Mouse (Mus musculus) gastrocnemius, postnatal 25 days (tissue): ENCODE measurements around the gene Map2k2. TPM values are rescaled to one million over a fixed set of nuclear protein-coding genes. Genes with fewer than 3 reads are reported as not detected.
"Not testable (repeated sequence)": the region's sequence is repeated elsewhere in the genome, so short reads cannot be mapped to it uniquely, and the experiment has no call there.

ENCODE experiments used
- DNase-seq: peaks from one replicate; pipeline ENCODE4 v3.0.0; 2022
- total RNA-seq, 2 experiments: library from RNA; stranded (reverse); gene quantifications; 1 replicate in 1 of 2; 2 replicates in 1 of 2; pipeline ENCODE4 v1.2.3; 2021

Map2k2 gene
- total RNA-seq, 2 experiments from 2014 or later: 149 to 161 TPM

GRCm38 (mm10) chr10:81142551-81142981 lies 36.9 kb downstream of the Map2k2 start:
- no peak for DNase-seq

GRCm38 (mm10) chr10:81143157-81143633 lies 37.5 kb downstream of the Map2k2 start:
- DNase-seq: no peak

- DNase-seq: no peak
Observed at GRCm38 (mm10) chr10:81143845-81144437, 38.2 kb downstream of the Map2k2 start.

- DNase-seq: no peak
Observed at GRCm38 (mm10) chr10:81144667-81145066, 39.0 kb downstream of the Map2k2 start.

GRCm38 (mm10) chr10:81145307-81145706 lies 39.6 kb downstream of the Map2k2 start:
- no peak for DNase-seq

- DNase-seq: no peak
Observed at GRCm38 (mm10) chr10:81145778-81146177, 40.1 kb downstream of the Map2k2 start.

- DNase-seq: no peak
Observed at GRCm38 (mm10) chr10:81146296-81146695, 40.6 kb downstream of the Map2k2 start.

- DNase-seq: no peak
Observed at GRCm38 (mm10) chr10:81151261-81151660, 45.5 kb downstream of the Map2k2 start.

- no peak for DNase-seq
Observed at GRCm38 (mm10) chr10:81152609-81153008, 46.9 kb downstream of the Map2k2 start.

GRCm38 (mm10) chr10:81154313-81154712 lies 48.6 kb downstream of the Map2k2 start:
- no peak for DNase-seq

- DNase-seq: no peak
Observed at GRCm38 (mm10) chr10:81154736-81155135, 49.0 kb downstream of the Map2k2 start.

GRCm38 (mm10) chr10:81161602-81162317 lies 56.0 kb downstream of the Map2k2 start:
- no peak for DNase-seq

GRCm38 (mm10) chr10:81162318-81162652 lies 56.6 kb downstream of the Map2k2 start:
- no peak for DNase-seq

GRCm38 (mm10) chr10:81165118-81165517 lies 59.4 kb downstream of the Map2k2 start:
- no peak for DNase-seq

GRCm38 (mm10) chr10:81167200-81168086 lies 61.7 kb downstream of the Map2k2 start, which contains the start of gene Pias4:
Gene Pias4 (minus strand): TSS chr10:81167923.
- peak; percentile 100 for DNase-seq

- DNase-seq: no peak
Observed at GRCm38 (mm10) chr10:81168087-81168431, 62.3 kb downstream of the Map2k2 start.

- peak; percentile 84 for DNase-seq
Observed at GRCm38 (mm10) chr10:81168521-81169244, 63.0 kb downstream of the Map2k2 start.

- DNase-seq: not testable (repeated sequence)
Observed at GRCm38 (mm10) chr10:81169411-81169900, 63.7 kb downstream of the Map2k2 start.

GRCm38 (mm10) chr10:81173132-81173531 lies 67.4 kb downstream of the Map2k2 start:
- peak; percentile 78 for DNase-seq

- DNase-seq: peak; percentile 82
Observed at GRCm38 (mm10) chr10:81174617-81175344, 69.1 kb downstream of the Map2k2 start.

GRCm38 (mm10) chr10:81175345-81175701 lies 69.6 kb downstream of the Map2k2 start:
- not testable (repeated sequence) for DNase-seq
